Mouse (Mus musculus): ENCODE data around the gene Cox6a1. TPM values are rescaled to one million over a fixed set of nuclear protein-coding genes. Genes with fewer than 3 reads are reported as not detected.
"Not testable (repeated sequence)": the region's sequence is repeated elsewhere in the genome, so short reads cannot be mapped to it uniquely, and the experiment has no call there.

Gene Cox6a1
- total RNA-seq, 1 experiment from 2014 or later = 79.8 TPM

GRCm38 (mm10) chr5:115312354-115312753, 36.4 kb downstream of the Cox6a1 start:
- no peak; the same call in 1 of the 2 replicates for ATAC-seq (replicated peaks; ENCODE audit: low read depth, poor library complexity, severe bottlenecking)

- ATAC-seq (replicated peaks; ENCODE audit: low read depth, poor library complexity, severe bottlenecking) = not testable (repeated sequence)
Observed at GRCm38 (mm10) chr5:115302190-115302589, 46.6 kb downstream of the Cox6a1 start.

DNA sequence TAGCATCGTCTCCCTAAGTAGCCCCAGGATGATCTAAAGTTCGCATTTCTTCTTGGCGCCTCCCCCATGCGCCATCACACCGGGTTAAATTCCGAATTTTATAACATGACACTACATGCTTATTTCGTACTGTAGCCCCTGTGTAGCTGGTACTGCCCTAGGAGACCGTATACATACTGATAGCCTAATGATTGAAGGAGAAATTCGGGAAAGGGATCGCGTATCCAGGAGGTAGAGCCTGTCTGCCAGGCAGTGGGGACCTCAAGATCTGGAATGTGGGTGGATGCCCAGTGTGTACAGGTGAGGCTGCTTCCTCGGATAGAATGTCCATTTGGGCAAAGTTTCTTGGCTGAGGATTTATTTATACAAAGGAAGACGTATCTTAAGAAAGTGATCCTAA, 47.2 kb downstream of the Cox6a1 start:
- no peak for ATAC-seq (replicated peaks; ENCODE audit: low read depth, poor library complexity, severe bottlenecking)

GRCm38 (mm10) chr5:115300792-115301614, 47.8 kb downstream of the Cox6a1 start, which contains the start of gene Dynll1:
Gene Dynll1 (minus strand): TSS chr5:115300999.
- peak; percentile 96 for ATAC-seq (replicated peaks; ENCODE audit: low read depth, poor library complexity, severe bottlenecking)

GRCm38 (mm10) chr5:115300035-115300744, 48.6 kb downstream of the Cox6a1 start:
- ATAC-seq (replicated peaks; ENCODE audit: low read depth, poor library complexity, severe bottlenecking) = peak; percentile 10; the same call in 1 of the 2 replicates

- ATAC-seq (replicated peaks; ENCODE audit: low read depth, poor library complexity, severe bottlenecking) = no peak
Observed at GRCm38 (mm10) chr5:115296347-115296746, 52.4 kb downstream of the Cox6a1 start.

Other genes with a start within 250 kb of the Cox6a1 start
- 19.5 and 32.2 TPM in 2 replicates for gene Acads, start 229.6 kb downstream of the Cox6a1 start, total RNA-seq (2017)
- 11.1 and 14.7 TPM in 2 replicates for gene Unc119b, start 214.0 kb downstream of the Cox6a1 start, total RNA-seq (2017)
- gene Mlec, start 190.8 kb downstream of the Cox6a1 start, total RNA-seq (2017) = 186 and 210 TPM in 2 replicates
- not detected in 2 replicates for gene Cabp1, start 154.6 kb downstream of the Cox6a1 start, total RNA-seq (2017)
- gene Pop5, start 113.1 kb downstream of the Cox6a1 start, total RNA-seq (2017) = 75.6 and 104 TPM in 2 replicates
- 56.3 and 72.0 TPM in 2 replicates for gene Rnf10, start 76.1 kb downstream of the Cox6a1 start, total RNA-seq (2017)
- gene Coq5, start 69.3 kb downstream of the Cox6a1 start, total RNA-seq (2017) = 38.4 and 43.7 TPM in 2 replicates
- 257 and 310 TPM in 2 replicates for gene Dynll1, start 48.0 kb downstream of the Cox6a1 start, total RNA-seq (2017)
- gene Srsf9, start 21.8 kb downstream of the Cox6a1 start, total RNA-seq (2017) = 74.3 and 92.1 TPM in 2 replicates
- gene Gatc, start 7.8 kb downstream of the Cox6a1 start, total RNA-seq (2017) = 15.0 and 19.9 TPM in 2 replicates
- gene Triap1, start 7.8 kb downstream of the Cox6a1 start, total RNA-seq (2017) = 18.7 and 19.6 TPM in 2 replicates
- not detected in 2 replicates for gene Msi1, start 80.6 kb upstream of the Cox6a1 start, total RNA-seq (2017)
- not detected in 2 replicates for gene Pla2g1b, start 117.3 kb upstream of the Cox6a1 start, total RNA-seq (2017)
- gene Sirt4, start 135.7 kb upstream of the Cox6a1 start, total RNA-seq (2017) = 3.6 and 14.3 TPM in 2 replicates
- 31.2 and 72.4 TPM in 2 replicates for gene Pxn, start 157.7 kb upstream of the Cox6a1 start, total RNA-seq (2017)
- gene Rplp0, start 210.5 kb upstream of the Cox6a1 start, total RNA-seq (2017) = 1,584 and 1,794 TPM in 2 replicates
- 32.6 and 41.8 TPM in 2 replicates for gene Gcn1l1, start 216.3 kb upstream of the Cox6a1 start, total RNA-seq (2017)